Mouse (Mus musculus): ENCODE data around the gene Naa40.

The Naa40 gene

DNA sequence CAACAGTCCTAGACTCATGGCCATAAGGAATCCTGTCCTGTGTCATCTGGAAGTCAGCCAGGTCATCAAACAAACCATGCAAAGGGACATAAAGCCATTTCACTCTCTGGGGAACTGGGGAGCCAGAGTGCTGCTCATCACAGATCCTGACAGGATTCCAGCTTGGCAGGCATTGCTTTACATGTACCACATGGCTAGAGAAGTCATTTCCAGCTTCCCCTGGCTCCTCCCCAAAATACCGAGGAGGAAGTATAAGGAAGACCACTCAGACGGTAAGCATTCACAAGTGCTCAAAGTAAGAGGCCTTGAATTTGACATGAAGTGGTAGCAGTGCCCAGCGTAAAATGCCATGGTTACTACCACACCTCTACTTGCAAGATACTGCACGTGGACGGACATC lies 26.5 kb downstream of the Naa40 start:
- no peak for DNase-seq (ENCODE audit: low spot score)

DNA sequence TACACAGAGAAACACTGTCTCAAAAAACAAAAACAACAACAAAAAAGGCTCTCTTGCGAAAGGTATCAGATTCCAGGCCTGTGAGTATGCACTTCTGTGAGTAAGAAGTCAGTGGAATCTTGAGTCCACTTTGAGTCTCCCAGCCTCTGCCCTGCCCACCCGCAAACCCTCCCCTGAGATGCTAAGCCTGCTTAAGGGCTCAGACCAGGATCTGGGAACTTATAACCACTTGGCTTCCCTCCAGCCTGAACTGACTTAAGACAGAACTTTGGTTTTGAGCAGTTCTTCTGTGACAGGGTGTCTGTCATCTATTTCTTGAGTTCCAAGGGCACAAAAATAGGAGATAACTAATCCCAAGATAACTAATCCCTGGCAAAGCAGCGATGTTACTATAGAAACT lies 28.0 kb downstream of the Naa40 start:
- no peak for DNase-seq (ENCODE audit: low spot score)

DNA sequence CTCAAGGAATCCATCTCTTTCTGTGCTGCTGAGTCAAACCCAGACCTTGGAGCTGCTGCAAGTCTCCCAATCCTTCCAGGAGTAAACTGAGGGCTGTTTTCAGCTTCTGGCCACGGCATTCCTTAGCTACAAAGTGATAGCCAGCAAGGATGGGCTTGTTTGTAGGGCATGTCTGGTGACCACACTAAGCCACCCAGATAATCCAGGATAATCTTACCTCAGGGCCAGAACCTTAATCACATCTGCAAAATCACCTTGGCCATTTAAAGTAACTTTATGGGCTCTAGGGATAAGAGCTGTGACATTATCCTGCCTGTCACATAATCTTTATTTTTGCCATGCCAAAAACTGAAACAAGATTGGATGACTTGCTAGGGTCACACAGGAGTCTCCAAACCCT lies 28.8 kb downstream of the Naa40 start:
- no peak for DNase-seq (ENCODE audit: low spot score)

GRCm38 (mm10) chr19:7209907-7210646 lies 30.9 kb downstream of the Naa40 start:
- no peak for DNase-seq (ENCODE audit: low spot score)

- peak; percentile 93 for DNase-seq (ENCODE audit: low spot score)
Observed at GRCm38 (mm10) chr19:7205753-7206736, 34.9 kb downstream of the Naa40 start, which contains the start of gene Otub1. TSS of gene Otub1 (minus strand) at chr19:7206316.

DNA sequence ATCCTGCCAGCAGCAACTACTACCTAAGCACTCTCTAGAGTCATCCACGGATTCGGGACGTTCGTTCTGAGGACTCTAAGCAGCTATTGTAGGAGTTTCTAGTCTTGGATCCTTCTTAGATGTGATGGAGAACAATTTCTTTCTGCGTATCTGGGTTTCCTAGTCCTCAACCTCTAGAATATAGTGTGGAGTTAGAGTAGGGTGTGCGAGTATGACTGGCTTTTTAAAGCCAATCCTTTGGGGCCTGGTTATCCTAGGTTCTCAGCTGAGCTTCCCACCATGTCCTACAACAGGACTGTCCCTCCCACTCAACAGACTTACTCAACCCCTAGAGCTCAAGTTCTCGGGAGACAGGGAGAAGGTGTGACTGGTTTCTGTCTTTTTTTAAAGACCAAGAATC lies 35.7 kb downstream of the Naa40 start:
- DNase-seq (ENCODE audit: low spot score), result no peak

DNA sequence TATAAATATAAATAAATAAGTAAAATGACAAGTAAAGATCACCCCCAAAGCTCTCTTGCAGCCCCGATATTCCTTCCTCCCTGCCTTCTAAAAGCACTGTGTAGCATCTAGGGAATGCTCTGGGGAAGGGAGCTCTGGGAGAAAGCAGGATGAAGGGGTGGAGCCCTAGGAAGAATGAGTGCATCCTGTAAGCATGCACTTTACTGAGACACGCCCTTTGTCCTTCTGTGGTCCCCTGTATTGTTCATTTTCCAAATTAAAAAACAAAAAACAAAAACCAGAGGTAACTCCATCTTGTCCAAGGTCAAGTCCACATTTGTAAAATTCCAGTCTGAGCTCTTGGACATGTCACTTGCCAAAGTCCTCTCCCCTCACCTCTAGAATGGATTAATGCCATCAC lies 36.1 kb downstream of the Naa40 start:
- no peak for DNase-seq (ENCODE audit: low spot score)

GRCm38 (mm10) chr19:7200427-7200826 lies 40.6 kb downstream of the Naa40 start:
- DNase-seq (ENCODE audit: low spot score), result no peak

GRCm38 (mm10) chr19:7199089-7199488 lies 41.9 kb downstream of the Naa40 start:
- no peak for DNase-seq (ENCODE audit: low spot score)

DNA sequence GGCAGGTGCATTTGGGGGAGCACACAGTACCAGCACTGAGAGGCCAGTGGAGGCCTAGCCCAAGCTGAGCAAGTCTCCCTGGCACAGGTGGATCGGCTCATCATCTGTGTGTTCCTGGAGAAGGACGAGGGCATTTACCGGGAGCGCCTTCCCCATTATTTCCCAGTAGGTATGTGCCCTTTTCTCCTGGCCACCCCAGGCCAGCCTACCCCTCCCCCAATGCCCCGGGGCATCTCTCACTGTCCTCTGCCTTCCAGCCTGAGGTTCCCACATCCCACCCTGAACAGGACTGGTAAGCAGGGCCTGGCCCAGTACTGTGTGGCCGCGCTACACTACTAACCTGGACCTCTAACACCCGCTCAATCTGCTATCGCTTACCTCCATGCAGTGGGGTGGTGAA lies 43.5 kb downstream of the Naa40 start:
- DNase-seq (ENCODE audit: low spot score), result no peak

GRCm38 (mm10) chr19:7196741-7197270 lies 44.2 kb downstream of the Naa40 start:
- DNase-seq (ENCODE audit: low spot score), result no peak

- DNase-seq (ENCODE audit: low spot score), result peak; percentile 32
Observed at GRCm38 (mm10) chr19:7195900-7196728, 44.9 kb downstream of the Naa40 start.

- no peak for DNase-seq (ENCODE audit: low spot score)
Observed at GRCm38 (mm10) chr19:7192561-7192967, 48.4 kb downstream of the Naa40 start.

GRCm38 (mm10) chr19:7191639-7192038 lies 49.3 kb downstream of the Naa40 start:
- DNase-seq (ENCODE audit: low spot score), result no peak

- DNase-seq (ENCODE audit: low spot score), result no peak
Observed at GRCm38 (mm10) chr19:7190986-7191385, 50.0 kb downstream of the Naa40 start.

- DNase-seq (ENCODE audit: low spot score), result no peak
Observed at GRCm38 (mm10) chr19:7189026-7189425, 52.0 kb downstream of the Naa40 start.

- no peak for DNase-seq (ENCODE audit: low spot score)
Observed at GRCm38 (mm10) chr19:7187157-7187556, 53.8 kb downstream of the Naa40 start.

GRCm38 (mm10) chr19:7185715-7186291 lies 55.2 kb downstream of the Naa40 start:
- no peak for DNase-seq (ENCODE audit: low spot score)

GRCm38 (mm10) chr19:7185059-7185458 lies 55.9 kb downstream of the Naa40 start:
- DNase-seq (ENCODE audit: low spot score), result no peak

DNA sequence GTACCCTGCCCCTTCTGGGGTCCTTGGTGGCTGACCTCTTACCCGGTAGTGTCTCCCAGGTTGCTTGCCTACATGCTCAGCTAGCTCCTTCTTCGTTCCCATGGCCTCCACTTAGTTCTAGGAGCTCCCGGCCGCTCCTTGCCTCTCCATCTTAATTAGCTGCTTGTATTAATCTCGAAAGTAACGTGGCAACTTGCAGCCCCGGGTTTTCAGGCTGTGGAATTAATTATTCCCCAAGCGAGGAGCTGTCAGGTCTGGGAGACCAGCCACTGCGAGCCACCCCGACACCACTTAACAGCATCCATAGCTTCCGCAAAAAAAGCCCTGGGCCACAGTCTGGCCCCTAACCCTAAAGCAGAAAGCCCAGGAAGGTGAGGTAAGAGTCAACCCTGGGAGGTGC lies 57.6 kb downstream of the Naa40 start:
- DNase-seq (ENCODE audit: low spot score), result no peak

DNA sequence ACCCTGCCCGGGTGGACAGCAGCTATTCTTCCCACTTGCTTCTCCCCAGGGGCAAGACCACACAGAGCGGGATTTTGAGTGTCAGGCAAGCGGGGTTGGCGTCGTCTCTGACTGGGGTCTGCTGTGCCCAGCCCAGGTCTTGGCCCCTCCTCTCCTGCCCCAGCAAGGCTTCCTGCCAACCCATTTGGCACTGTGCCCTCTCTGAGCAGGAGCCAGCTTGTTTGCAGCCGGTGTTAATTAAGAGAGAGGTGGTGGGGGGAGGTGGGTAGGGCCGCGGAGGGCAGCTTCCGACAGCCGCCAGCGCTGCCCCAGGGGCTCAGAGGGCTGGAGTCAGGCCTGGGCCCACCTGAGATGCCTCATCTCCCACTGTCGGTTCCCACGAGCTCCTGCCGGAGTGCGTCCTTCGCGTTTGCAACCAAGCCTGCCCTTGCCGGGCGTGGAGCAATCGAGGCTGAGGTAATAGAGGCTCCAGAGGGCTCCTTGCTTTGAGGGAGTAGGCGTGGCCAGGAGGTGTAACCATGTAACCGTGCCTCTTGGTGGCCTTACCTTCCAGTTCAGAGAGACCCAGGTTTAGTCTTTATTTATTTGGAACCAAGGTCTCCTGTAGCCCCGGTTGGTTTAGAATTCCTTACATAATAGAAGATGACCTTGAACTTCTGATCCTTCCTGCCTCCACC lies 58.6 kb downstream of the Naa40 start:
- DNase-seq (ENCODE audit: low spot score), result no peak

All from c-Kit-positive CD71-positive TER-119-positive erythroid progenitor cells, embryonic 14.5 days (primary cell).